Mouse (Mus musculus): Measurements from ENCODE around the gene Gm42957.
"Not testable (repeated sequence)": the region's sequence is repeated elsewhere in the genome, so short reads cannot be mapped to it uniquely, and the experiment has no call there.

The Gm42957 gene

GRCm38 (mm10) chr3:96675171-96675570 is 39.9 kb downstream of the Gm42957 start:
- peak; percentile 46 for DNase-seq (ENCODE audit: low spot score)

- DNase-seq (ENCODE audit: low spot score) = no peak
Measured at GRCm38 (mm10) chr3:96675690-96676089, 40.4 kb downstream of the Gm42957 start.

GRCm38 (mm10) chr3:96678456-96678855 is 43.2 kb downstream of the Gm42957 start:
- DNase-seq (ENCODE audit: low spot score) = no peak

- DNase-seq (ENCODE audit: low spot score) = no peak
Measured at GRCm38 (mm10) chr3:96679159-96679674, 43.9 kb downstream of the Gm42957 start.

- DNase-seq (ENCODE audit: low spot score) = no peak
Measured at GRCm38 (mm10) chr3:96680269-96680956, 45.1 kb downstream of the Gm42957 start.

GRCm38 (mm10) chr3:96683496-96683895 is 48.2 kb downstream of the Gm42957 start:
- DNase-seq (ENCODE audit: low spot score) = no peak

- no peak for DNase-seq (ENCODE audit: low spot score)
Measured at GRCm38 (mm10) chr3:96684151-96684821, 49.0 kb downstream of the Gm42957 start.

- no peak for DNase-seq (ENCODE audit: low spot score)
Measured at GRCm38 (mm10) chr3:96684822-96685156, 49.5 kb downstream of the Gm42957 start.

- DNase-seq (ENCODE audit: low spot score) = not testable (repeated sequence)
Measured at GRCm38 (mm10) chr3:96686057-96686456, 50.8 kb downstream of the Gm42957 start.

- DNase-seq (ENCODE audit: low spot score) = no peak
Measured at GRCm38 (mm10) chr3:96688854-96689253, 53.6 kb downstream of the Gm42957 start.

GRCm38 (mm10) chr3:96690298-96690697 is 55.0 kb downstream of the Gm42957 start:
- no peak for DNase-seq (ENCODE audit: low spot score)

- no peak for DNase-seq (ENCODE audit: low spot score)
Measured at GRCm38 (mm10) chr3:96692506-96692905, 57.2 kb downstream of the Gm42957 start.

- no peak for DNase-seq (ENCODE audit: low spot score)
Measured at GRCm38 (mm10) chr3:96693579-96693978, 58.3 kb downstream of the Gm42957 start.

- DNase-seq (ENCODE audit: low spot score) = peak; percentile 48
Measured at GRCm38 (mm10) chr3:96696198-96696765, 61.0 kb downstream of the Gm42957 start, which contains the start of gene Pias3. Gene Pias3 (plus strand): TSS chr3:96696384.

- peak; percentile 66 for DNase-seq (ENCODE audit: low spot score)
Measured at GRCm38 (mm10) chr3:96696766-96697732, 61.8 kb downstream of the Gm42957 start.

GRCm38 (mm10) chr3:96698993-96699690 is 63.9 kb downstream of the Gm42957 start:
- no peak for DNase-seq (ENCODE audit: low spot score)

- no peak for DNase-seq (ENCODE audit: low spot score)
Measured at GRCm38 (mm10) chr3:96700376-96700775, 65.1 kb downstream of the Gm42957 start.

- DNase-seq (ENCODE audit: low spot score) = no peak
Measured at GRCm38 (mm10) chr3:96701003-96701402, 65.7 kb downstream of the Gm42957 start.
